Mouse (Mus musculus): Measurements from ENCODE around the gene Sdhd. TPM values are rescaled to one million over a fixed set of nuclear protein-coding genes. Genes with fewer than 3 reads are reported as not detected.
A peak's percentile ranks its signal among the peaks of the same experiment; 100 is the strongest.

Gene Sdhd
- polyA plus RNA-seq, 1 experiment from 2014 or later: 503 TPM

DNA sequence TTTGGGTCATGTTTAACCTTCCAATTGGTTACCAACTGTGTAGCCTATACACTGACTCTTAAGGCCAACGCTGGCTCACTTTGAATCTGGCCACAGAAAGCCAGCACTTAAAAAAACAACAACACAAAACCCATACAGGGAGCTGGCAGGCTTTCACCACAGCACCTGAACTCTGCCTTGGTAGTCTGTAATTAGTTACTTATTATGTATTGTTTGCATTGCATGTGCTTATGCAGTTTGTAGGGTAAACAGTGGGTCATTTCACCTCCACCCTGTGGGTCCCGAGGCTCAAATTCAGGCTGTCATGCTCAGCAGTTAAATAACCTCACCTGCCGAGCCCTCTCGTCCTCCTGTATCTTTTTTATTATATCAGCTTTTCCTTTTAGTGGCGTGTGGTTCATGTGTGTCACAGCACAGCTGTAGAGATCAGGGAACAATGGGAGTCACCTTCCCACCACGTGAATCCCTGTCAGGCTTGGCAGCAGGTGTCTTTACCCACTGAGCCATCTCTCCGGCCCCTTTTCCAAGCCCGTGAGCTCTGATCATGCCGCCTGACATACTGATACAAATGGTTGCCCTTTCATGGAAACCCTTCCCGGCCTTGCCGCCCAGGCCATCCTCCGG lies 8.7 kb downstream of the Sdhd start:
- Histone ChIP-seq H3K36me3 (ENCODE audit: control insufficient read depth, insufficient read depth, low read length) (peaks cover 37% of the 10 kb centered on the region), H3K27me3 (replicated peaks; ENCODE audit: control insufficient read depth, insufficient read depth, low read length) (no peaks in the 10 kb centered on the region), H3K27ac (ENCODE audit: low read depth, low read length) (peak overlapping the region; percentile 60; the same call in 1 of the 2 replicates), H3K4me2 (no peak overlapping the region), H3K4me3 (ENCODE audit: low read depth, low read length) (no peak overlapping the region), H3K9ac (ENCODE audit: low read depth, low read length) (no peak overlapping the region), H3K4me1 (replicated peaks; ENCODE audit: control insufficient read depth, insufficient read depth, low read length) (no peaks in the 10 kb centered on the region), H3K9me3 (ENCODE audit: control insufficient read depth, low read length) (no peaks in the 10 kb centered on the region)
- WGBS: 70% methylated on average over 12 of the region's 12 CpGs
- DNase-seq (ENCODE audit: low spot score) (no peak), ATAC-seq (replicated peaks; ENCODE audit: low FRiP score) (0 out of 2 replicates have a peak, but pooled peaks have one; percentile 46)

- Histone ChIP-seq H3K4me2 (no peak overlapping the region), H3K4me1 (replicated peaks; ENCODE audit: control insufficient read depth, insufficient read depth, low read length) (no peaks in the 10 kb centered on the region), H3K4me3 (ENCODE audit: low read depth, low read length) (no peak overlapping the region), H3K9me3 (ENCODE audit: control insufficient read depth, low read length) (no peaks in the 10 kb centered on the region), H3K27ac (ENCODE audit: low read depth, low read length) (no peak overlapping the region), H3K9ac (ENCODE audit: low read depth, low read length) (no peak overlapping the region), H3K36me3 (ENCODE audit: control insufficient read depth, insufficient read depth, low read length) (peaks cover 26% of the 10 kb centered on the region), H3K27me3 (replicated peaks; ENCODE audit: control insufficient read depth, insufficient read depth, low read length) (no peaks in the 10 kb centered on the region)
- DNase-seq (ENCODE audit: low spot score) (no peak), ATAC-seq (replicated peaks; ENCODE audit: low FRiP score) (no peak)
- 71% methylated on average over 3 of the region's 3 CpGs for WGBS
Observed at GRCm38 (mm10) chr9:50593544-50593943, 10.1 kb downstream of the Sdhd start.

- Histone ChIP-seq H3K36me3 (ENCODE audit: control insufficient read depth, insufficient read depth, low read length) (peaks cover 20% of the 10 kb centered on the region), H3K4me2 (no peak overlapping the region), H3K4me1 (replicated peaks; ENCODE audit: control insufficient read depth, insufficient read depth, low read length) (no peaks in the 10 kb centered on the region), H3K9me3 (ENCODE audit: control insufficient read depth, low read length) (no peaks in the 10 kb centered on the region), H3K27ac (ENCODE audit: low read depth, low read length) (no peak overlapping the region), H3K4me3 (ENCODE audit: low read depth, low read length) (no peak overlapping the region), H3K9ac (ENCODE audit: low read depth, low read length) (no peak overlapping the region), H3K27me3 (replicated peaks; ENCODE audit: control insufficient read depth, insufficient read depth, low read length) (no peaks in the 10 kb centered on the region)
- ATAC-seq (replicated peaks; ENCODE audit: low FRiP score): no peak
- WGBS: 84% methylated on average over 9 of the region's 9 CpGs
- DNase-seq (ENCODE audit: low spot score): no peak
Observed at GRCm38 (mm10) chr9:50592955-50593354, 10.7 kb downstream of the Sdhd start.

GRCm38 (mm10) chr9:50590856-50591518 lies 12.6 kb downstream of the Sdhd start:
- H3K9ac ChIP-seq (ENCODE audit: low read depth, low read length): no peak overlapping the region
- H3K4me1 ChIP-seq (replicated peaks; ENCODE audit: control insufficient read depth, insufficient read depth, low read length): no peaks in the 10 kb centered on the region
- H3K9me3 ChIP-seq (ENCODE audit: control insufficient read depth, low read length): no peaks in the 10 kb centered on the region
- H3K4me2 ChIP-seq: no peak overlapping the region
- H3K27ac ChIP-seq (ENCODE audit: low read depth, low read length): no peak overlapping the region
- ATAC-seq (replicated peaks; ENCODE audit: low FRiP score) (no peak), DNase-seq (ENCODE audit: low spot score) (no peak)
- H3K4me3 ChIP-seq (ENCODE audit: low read depth, low read length): no peak overlapping the region
- WGBS: 69% methylated on average over 10 of the region's 10 CpGs
- no peaks in the 10 kb centered on the region for H3K27me3 ChIP-seq (replicated peaks; ENCODE audit: control insufficient read depth, insufficient read depth, low read length)
- peaks cover 4% of the 10 kb centered on the region; the same call in 1 of the 2 replicates for H3K36me3 ChIP-seq (ENCODE audit: control insufficient read depth, insufficient read depth, low read length)

DNA sequence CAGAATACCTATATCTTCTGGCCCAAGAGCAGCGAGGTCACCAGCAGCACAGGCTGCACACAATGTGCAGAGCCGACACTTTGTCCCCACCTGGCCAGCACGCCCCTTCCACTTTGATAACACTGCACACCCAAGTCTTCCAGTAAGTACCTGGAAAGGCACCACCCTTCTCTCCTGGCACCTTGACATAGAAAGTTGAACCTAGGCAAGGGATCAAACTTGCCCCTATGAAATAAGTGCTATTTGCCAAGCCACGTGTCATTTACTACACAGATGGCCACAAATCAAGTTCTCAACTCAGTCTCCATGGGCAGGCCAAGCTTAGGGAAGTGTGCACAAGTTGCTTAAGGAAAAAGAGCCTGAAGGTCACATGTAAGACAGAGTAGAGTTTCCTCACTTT lies 16.7 kb downstream of the Sdhd start:
- Histone ChIP-seq H3K9ac (ENCODE audit: low read depth, low read length) (no peak overlapping the region), H3K4me2 (no peak overlapping the region), H3K9me3 (ENCODE audit: control insufficient read depth, low read length) (no peaks in the 10 kb centered on the region), H3K4me3 (ENCODE audit: low read depth, low read length) (no peak overlapping the region), H3K4me1 (replicated peaks; ENCODE audit: control insufficient read depth, insufficient read depth, low read length) (no peaks in the 10 kb centered on the region), H3K36me3 (ENCODE audit: control insufficient read depth, insufficient read depth, low read length) (no peaks in the 10 kb centered on the region), H3K27ac (ENCODE audit: low read depth, low read length) (no peak overlapping the region), H3K27me3 (replicated peaks; ENCODE audit: control insufficient read depth, insufficient read depth, low read length) (no peaks in the 10 kb centered on the region)
- 68% methylated on average over 4 of the region's 4 CpGs for WGBS
- DNase-seq (ENCODE audit: low spot score) (no peak), ATAC-seq (replicated peaks; ENCODE audit: low FRiP score) (no peak)

GRCm38 (mm10) chr9:50585145-50585818 lies 18.3 kb downstream of the Sdhd start:
- no peak for DNase-seq (ENCODE audit: low spot score)
- H3K4me2 ChIP-seq: no peak overlapping the region
- 79% methylated on average over 6 of the region's 6 CpGs for WGBS
- no peak overlapping the region for H3K9ac ChIP-seq (ENCODE audit: low read depth, low read length)
- H3K36me3 ChIP-seq (ENCODE audit: control insufficient read depth, insufficient read depth, low read length): no peaks in the 10 kb centered on the region
- no peak overlapping the region for H3K4me3 ChIP-seq (ENCODE audit: low read depth, low read length)
- no peak overlapping the region for H3K27ac ChIP-seq (ENCODE audit: low read depth, low read length)
- no peaks in the 10 kb centered on the region for H3K4me1 ChIP-seq (replicated peaks; ENCODE audit: control insufficient read depth, insufficient read depth, low read length)
- no peaks in the 10 kb centered on the region for H3K9me3 ChIP-seq (ENCODE audit: control insufficient read depth, low read length)
- H3K27me3 ChIP-seq (replicated peaks; ENCODE audit: control insufficient read depth, insufficient read depth, low read length): no peaks in the 10 kb centered on the region
- no peak for ATAC-seq (replicated peaks; ENCODE audit: low FRiP score)

DNA sequence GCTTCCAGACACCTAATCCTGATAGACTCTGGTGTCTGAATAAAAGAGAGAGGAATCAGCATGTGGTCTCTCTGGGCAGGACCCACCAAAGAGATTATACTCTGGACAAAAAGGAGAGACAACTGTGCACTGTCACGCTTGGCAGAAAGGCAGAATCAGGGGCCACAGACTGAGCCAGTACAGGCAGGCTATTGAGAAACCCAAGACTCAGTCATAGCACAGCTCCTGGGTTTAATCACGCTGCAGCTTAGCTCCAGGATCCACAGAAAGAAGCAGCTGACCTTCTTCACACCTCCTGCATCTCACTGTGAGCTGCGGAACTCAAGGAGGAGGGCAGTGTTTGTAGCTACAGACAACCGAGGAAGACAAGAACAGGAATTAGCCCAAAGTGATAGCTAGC lies 23.2 kb downstream of the Sdhd start:
- Histone ChIP-seq H3K4me1 (replicated peaks; ENCODE audit: control insufficient read depth, insufficient read depth, low read length) (no peaks in the 10 kb centered on the region), H3K27me3 (replicated peaks; ENCODE audit: control insufficient read depth, insufficient read depth, low read length) (no peaks in the 10 kb centered on the region), H3K36me3 (ENCODE audit: control insufficient read depth, insufficient read depth, low read length) (no peaks in the 10 kb centered on the region), H3K9ac (ENCODE audit: low read depth, low read length) (no peak overlapping the region), H3K4me3 (ENCODE audit: low read depth, low read length) (no peak overlapping the region), H3K9me3 (ENCODE audit: control insufficient read depth, low read length) (no peaks in the 10 kb centered on the region), H3K4me2 (no peak overlapping the region), H3K27ac (ENCODE audit: low read depth, low read length) (no peak overlapping the region)
- WGBS: 38% methylated on average over 4 of the region's 4 CpGs
- ATAC-seq (replicated peaks; ENCODE audit: low FRiP score) (no peak), DNase-seq (ENCODE audit: low spot score) (no peak)

DNA sequence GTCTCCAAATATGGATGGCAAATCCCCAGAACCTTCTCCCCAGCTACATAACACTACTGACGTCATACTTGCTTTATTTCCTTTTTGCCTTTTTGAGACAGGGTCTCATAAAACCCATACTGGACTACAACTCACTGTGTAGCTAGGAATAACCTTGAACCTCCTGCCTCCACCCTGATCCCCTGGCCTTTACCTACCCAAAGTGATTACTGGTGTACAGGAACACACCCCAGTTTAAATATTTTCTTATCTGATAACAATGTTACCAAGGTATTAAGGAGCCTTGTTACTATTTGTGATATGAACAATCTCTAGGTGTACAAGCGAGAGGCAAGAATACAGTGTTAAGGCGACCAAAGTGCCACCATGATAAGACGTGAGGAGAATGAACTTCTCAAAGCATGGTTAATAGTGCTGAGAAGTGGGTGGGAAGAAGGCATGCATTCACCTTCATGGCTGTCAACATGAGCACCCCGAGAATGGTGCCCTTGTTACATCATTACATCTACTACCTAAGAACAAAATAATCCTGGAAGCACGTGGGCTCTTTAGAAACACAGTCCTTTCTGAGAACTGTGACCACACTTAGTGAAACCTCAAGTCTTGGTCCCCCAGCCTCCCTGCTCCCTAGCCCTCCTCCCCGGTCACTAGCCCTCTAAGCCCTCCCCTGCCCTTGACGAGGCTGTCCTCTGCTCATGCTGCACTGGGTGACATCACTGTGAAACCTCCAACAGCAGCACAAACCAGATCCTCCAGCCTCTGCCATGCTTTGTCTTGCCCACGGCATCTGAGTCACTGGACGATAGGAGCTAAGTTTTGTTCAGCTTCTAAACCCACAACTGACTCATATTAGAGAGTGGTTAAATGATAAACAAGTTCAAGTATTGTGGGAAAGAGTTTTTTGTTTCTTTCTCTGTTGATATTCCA lies 33.8 kb downstream of the Sdhd start:
- no peak overlapping the region for H3K27ac ChIP-seq (ENCODE audit: low read depth, low read length)
- no peak for DNase-seq (ENCODE audit: low spot score)
- H3K4me3 ChIP-seq (ENCODE audit: low read depth, low read length): no peak overlapping the region
- H3K4me2 ChIP-seq: no peak overlapping the region
- no peak overlapping the region for H3K9ac ChIP-seq (ENCODE audit: low read depth, low read length)
- no peaks in the 10 kb centered on the region for H3K27me3 ChIP-seq (replicated peaks; ENCODE audit: control insufficient read depth, insufficient read depth, low read length)
- ATAC-seq (replicated peaks; ENCODE audit: low FRiP score): no peak
- 71% methylated on average over 10 of the region's 10 CpGs for WGBS
- H3K36me3 ChIP-seq (ENCODE audit: control insufficient read depth, insufficient read depth, low read length): no peaks in the 10 kb centered on the region
- H3K4me1 ChIP-seq (replicated peaks; ENCODE audit: control insufficient read depth, insufficient read depth, low read length): no peaks in the 10 kb centered on the region
- no peaks in the 10 kb centered on the region for H3K9me3 ChIP-seq (ENCODE audit: control insufficient read depth, low read length)
